Mouse (Mus musculus) liver, embryonic 14.5 days (tissue): ENCODE results near the gene Pycr2. TPM values are rescaled to one million over a fixed set of nuclear protein-coding genes. Genes with fewer than 3 reads are reported as not detected.

Experiments used
- ATAC-seq: fragments of 200-750 bp; cut with Nextera tagmentation; 2 replicates; pipeline ENCODE4 v1.8.0; 2017; ENCODE audit warnings: moderate number of reproducible peaks, mild to moderate bottlenecking, moderate library complexity; ENCODE audit not compliant: insufficient read depth
- DNase-seq, 3 experiments: peaks; one replicate each; pipeline ENCODE4 v3.0.0-alpha.2; 2012 to 2013; ENCODE audit warnings: low read depth in 3 of 3, low spot score in 3 of 3
- H3K27ac ChIP-seq: fragments of 300-500 bp; sonication (generic); 2 replicates; pipeline ENCODE4 v1.5.1; 2014; ENCODE audit warnings: moderate library complexity, mild to moderate bottlenecking, control low read depth, inconsistent platforms
- H3K27me3 ChIP-seq: fragments of 300-500 bp; sonication (generic); 2 replicates; pipeline ENCODE4 v1.6.1; 2014; ENCODE audit warnings: mild to moderate bottlenecking, low read length, moderate library complexity; ENCODE audit not compliant: control insufficient read depth, insufficient read depth
- H3K36me3 ChIP-seq: fragments of 300-500 bp; sonication (generic); replicated peaks from 2 replicates; pipeline ENCODE4 v1.6.1; 2014; ENCODE audit warnings: low read depth; ENCODE audit not compliant: control insufficient read depth, insufficient read depth
- H3K4me1 ChIP-seq, 2 experiments: fragments of 200-500 bp in 1 of 2; fragments of 300-500 bp in 1 of 2; sonication (generic) in 1 of 2; replicated peaks; 2 replicates each; pipeline ENCODE4 v1.6.1; 2012 to 2014; ENCODE audit warnings: antibody characterized with exemption in 1 of 2, inconsistent platforms in 1 of 2, low read length in 1 of 2; ENCODE audit not compliant: control insufficient read depth in 2 of 2, insufficient read depth in 2 of 2
- H3K4me2 ChIP-seq: fragments of 300-500 bp; sonication (generic); 2 replicates; pipeline ENCODE4 v1.6.1; 2014; ENCODE audit warnings: low read depth, mild to moderate bottlenecking, control low read depth, moderate library complexity
- H3K4me3 ChIP-seq, 2 experiments: fragments of 200-500 bp in 1 of 2; fragments of 300-500 bp in 1 of 2; sonication (generic) in 1 of 2; 2 replicates each; pipeline ENCODE4 v1.5.1; 2012 to 2014; ENCODE audit warnings: low read depth in 2 of 2, low read length in 2 of 2, mild to moderate bottlenecking in 2 of 2, control low read depth in 1 of 2, inconsistent platforms in 1 of 2, moderate library complexity in 1 of 2; ENCODE audit not compliant: insufficient read depth in 1 of 2
- H3K9ac ChIP-seq: fragments of 300-500 bp; sonication (generic); replicated peaks from 2 replicates; pipeline ENCODE4 v1.6.1; 2014; ENCODE audit warnings: mild to moderate bottlenecking, control low read depth, moderate library complexity
- H3K9me3 ChIP-seq: fragments of 300-500 bp; sonication (generic); 2 replicates; pipeline ENCODE4 v1.6.1; 2016; ENCODE audit warnings: low read length, mixed read lengths; ENCODE audit not compliant: control insufficient read depth
- CTCF ChIP-seq: IDR thresholded peaks from 2 replicates; pipeline ENCODE4 v1.5.1; 2016; ENCODE audit warnings: antibody characterized with exemption, low read depth, control low read depth
- EP300 ChIP-seq: IDR thresholded peaks from 2 replicates; pipeline ENCODE4 v1.6.1; 2016; ENCODE audit warnings: antibody characterized with exemption, low read depth
- WGBS: fragments of 180-500 bp; shearing (Covaris S2); extraction: QIAGEN DNeasy Blood & Tissue Kit; methylation state at CpG from one replicate; pipeline ENCODE4 v1.1.7; 2014; ENCODE audit not compliant: insufficient replicate concordance; 5-methylcytosine and 5-hydroxymethylcytosine counted together
- polyA plus RNA-seq, 2 experiments: library from polyadenylated mRNA; depleted of rRNA in 1 of 2; stranded (reverse) in 1 of 2; unstranded in 1 of 2; fragments of >200 nt; fragmentation: Nextera tagmentation in 1 of 2; extraction: Ambion mirVana in 1 of 2; gene quantifications; 2 replicates each; pipeline versions ENCODE4 v1.2.1 to v1.2.3; 2012 to 2014

Pycr2 gene
- polyA plus RNA-seq, 2 experiments: 52.0 to 84.6 TPM

GRCm38 (mm10) chr1:180929599-180929998, 25.5 kb downstream of the Pycr2 start:
- H3K27ac ChIP-seq: no peak overlapping the region
- no peak for DNase-seq
- 17% methylated on average over 2 of the region's 2 CpGs for WGBS

GRCm38 (mm10) chr1:180931106-180931505, 27.0 kb downstream of the Pycr2 start:
- no peak overlapping the region for H3K4me2 ChIP-seq
- TF ChIP-seq CTCF: no peak
- no peak for TF ChIP-seq EP300
- ATAC-seq (no peak), DNase-seq (no peak)
- no peak overlapping the region for H3K27ac ChIP-seq
- peaks cover 11% of the 10 kb centered on the region for H3K27me3 ChIP-seq
- WGBS: 70% methylated on average over 3 of the region's 3 CpGs
- no peak overlapping the region for H3K4me3 ChIP-seq
- no peak overlapping the region for H3K9ac ChIP-seq
- no peaks in the 10 kb centered on the region for H3K36me3 ChIP-seq
- no peaks in the 10 kb centered on the region for H3K9me3 ChIP-seq
- peaks cover 0 to 5% of the 10 kb centered on the region in 2 experiments; a peak in 3 of 4 replicates for H3K4me1 ChIP-seq

More at GRCm38 (mm10) chr1:180929599-180929998, 25.5 kb downstream of the Pycr2 start:
- Histone ChIP-seq H3K4me3 (no peak overlapping the region), H3K9me3 (no peaks in the 10 kb centered on the region), H3K4me1 (no peaks in the 10 kb centered on the region; a peak in 1 of 4 replicates), H3K4me2 (no peak overlapping the region), H3K36me3 (no peaks in the 10 kb centered on the region), H3K9ac (no peak overlapping the region), H3K27me3 (peaks cover 6% of the 10 kb centered on the region)
- TF ChIP-seq EP300 (no peak), CTCF (no peak)
- no peak for ATAC-seq

GRCm38 (mm10) chr1:180933659-180934058, 29.6 kb downstream of the Pycr2 start:
- Histone ChIP-seq H3K4me3 (no peak overlapping the region), H3K4me1 (peaks cover 8 to 15% of the 10 kb centered on the region in 2 experiments), H3K27me3 (peaks cover 8% of the 10 kb centered on the region), H3K9me3 (no peaks in the 10 kb centered on the region), H3K27ac (no peak overlapping the region), H3K36me3 (no peaks in the 10 kb centered on the region), H3K9ac (no peak overlapping the region), H3K4me2 (no peak overlapping the region)
- TF ChIP-seq CTCF (no peak), EP300 (no peak)
- no peak for DNase-seq
- ATAC-seq: no peak
- 45% methylated on average over 6 of the region's 6 CpGs for WGBS

- ATAC-seq (no peak), DNase-seq (no peak)
- Histone ChIP-seq H3K9ac (no peak within 1 kb of the TSS; the same call in 1 of the 2 replicates), H3K4me3 (peak within 1 kb of the TSS in 1 of 2 experiments; percentile 58; a peak in 1 of 4 replicates), H3K4me2 (peak within 1 kb of the TSS; percentile 77), H3K27ac (no peak within 1 kb of the TSS), H3K36me3 (no peaks in the 10 kb centered on the region), H3K27me3 (peaks cover 8% of the 10 kb centered on the region), H3K4me1 (peaks cover 8 to 15% of the 10 kb centered on the region in 2 experiments), H3K9me3 (no peaks in the 10 kb centered on the region)
- WGBS: 40% methylated on average over 21 of the region's 21 CpGs
- TF ChIP-seq EP300 (no peak), CTCF (no peak)
Observed at GRCm38 (mm10) chr1:180934467-180935419, 30.6 kb downstream of the Pycr2 start, which contains the start of gene Lefty1. Gene Lefty1, plus strand, starts transcription at chr1:180935022.
